Mouse (Mus musculus) gonadal fat pad, adult 2 months (tissue): Measurements from ENCODE around the gene Arhgef3. TPM values are rescaled to one million over a fixed set of nuclear protein-coding genes. Genes with fewer than 3 reads are reported as not detected.
"Not testable (repeated sequence)": the region's sequence is repeated elsewhere in the genome, so short reads cannot be mapped to it uniquely, and the experiment has no call there.

Experiments used
- DNase-seq: peaks from one replicate; pipeline ENCODE4 v3.0.0-alpha.2; 2012; ENCODE audit warnings: low read depth
- polyA plus RNA-seq: library from polyadenylated mRNA; depleted of rRNA; stranded (reverse); fragments of >200 nt; gene quantifications from 2 replicates; pipeline ENCODE4 v1.2.3, GENCODE M21; 2012

Arhgef3 gene
- polyA plus RNA-seq, 1 experiment, result 12.2 TPM

DNA sequence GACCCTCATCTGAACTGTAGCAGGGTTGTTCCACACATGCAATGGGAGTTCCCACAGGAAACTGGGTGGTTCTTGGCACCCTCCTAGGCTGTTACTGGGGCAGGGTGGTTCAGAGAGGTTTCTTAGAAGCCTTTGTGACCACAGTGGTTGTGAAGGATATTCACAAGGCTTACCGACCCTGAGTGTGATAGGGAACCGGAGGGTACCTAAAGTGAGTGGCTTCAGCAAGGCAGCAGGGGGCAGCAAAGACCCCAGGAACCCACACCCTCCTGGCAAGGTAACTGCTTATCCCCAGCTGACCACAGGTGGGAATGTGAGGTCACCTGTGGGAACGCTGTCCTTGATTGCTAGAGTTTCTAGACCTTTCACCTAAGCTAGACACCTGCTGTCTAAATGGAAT is 77.8 kb downstream of the Arhgef3 start:
- DNase-seq, result no peak

GRCm38 (mm10) chr14:27196980-27197379 is 82.3 kb downstream of the Arhgef3 start:
- no peak for DNase-seq

DNA sequence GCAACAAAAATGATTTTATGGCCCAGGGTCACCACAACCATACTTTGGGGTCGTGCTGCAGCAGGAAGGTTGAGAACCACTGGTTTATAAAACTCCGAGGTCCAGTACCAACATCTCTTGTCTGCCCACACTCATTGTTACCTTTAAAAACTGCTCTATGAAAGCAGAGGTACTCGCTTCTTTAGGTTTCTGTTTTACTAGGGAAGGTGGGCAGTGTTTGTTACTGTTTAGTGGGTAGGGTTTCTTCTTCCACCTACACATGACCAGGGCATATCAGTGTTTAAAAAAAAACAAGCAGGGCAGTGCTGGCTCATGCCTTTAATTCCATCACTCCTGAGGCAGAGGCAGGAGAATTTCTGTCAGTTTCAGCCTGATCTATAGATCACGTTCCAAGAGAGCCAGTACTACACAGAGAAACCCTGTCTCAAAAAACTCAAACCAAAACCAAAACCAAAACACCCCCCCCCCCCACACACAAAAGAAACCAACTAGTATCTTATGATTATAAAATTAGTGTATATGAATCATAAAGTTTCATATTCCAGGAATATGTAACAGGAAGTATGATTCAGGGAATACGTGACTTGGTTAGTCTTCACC is 83.9 kb downstream of the Arhgef3 start:
- DNase-seq, result no peak

DNA sequence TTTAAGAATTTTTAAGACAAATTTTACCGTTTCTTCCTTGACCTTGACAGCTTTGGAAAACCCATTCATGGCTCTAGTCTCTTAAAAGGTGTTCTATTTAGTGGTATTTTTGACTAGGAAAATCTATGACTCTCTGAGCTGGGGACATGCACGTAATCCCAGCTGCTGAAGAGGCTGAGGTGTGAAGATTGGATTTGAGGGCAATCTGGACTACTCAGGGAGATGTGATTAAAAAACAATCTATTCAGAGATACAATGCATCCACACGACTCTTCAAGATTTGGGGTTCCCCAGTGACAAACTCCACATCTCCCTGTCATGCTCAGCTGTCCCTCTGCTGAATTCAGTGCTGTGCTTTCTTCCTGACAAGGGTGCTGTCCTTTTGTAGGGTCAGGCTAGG is 84.4 kb downstream of the Arhgef3 start:
- DNase-seq, result no peak

- no peak for DNase-seq
Observed at GRCm38 (mm10) chr14:27199870-27200269, 85.2 kb downstream of the Arhgef3 start.

DNA sequence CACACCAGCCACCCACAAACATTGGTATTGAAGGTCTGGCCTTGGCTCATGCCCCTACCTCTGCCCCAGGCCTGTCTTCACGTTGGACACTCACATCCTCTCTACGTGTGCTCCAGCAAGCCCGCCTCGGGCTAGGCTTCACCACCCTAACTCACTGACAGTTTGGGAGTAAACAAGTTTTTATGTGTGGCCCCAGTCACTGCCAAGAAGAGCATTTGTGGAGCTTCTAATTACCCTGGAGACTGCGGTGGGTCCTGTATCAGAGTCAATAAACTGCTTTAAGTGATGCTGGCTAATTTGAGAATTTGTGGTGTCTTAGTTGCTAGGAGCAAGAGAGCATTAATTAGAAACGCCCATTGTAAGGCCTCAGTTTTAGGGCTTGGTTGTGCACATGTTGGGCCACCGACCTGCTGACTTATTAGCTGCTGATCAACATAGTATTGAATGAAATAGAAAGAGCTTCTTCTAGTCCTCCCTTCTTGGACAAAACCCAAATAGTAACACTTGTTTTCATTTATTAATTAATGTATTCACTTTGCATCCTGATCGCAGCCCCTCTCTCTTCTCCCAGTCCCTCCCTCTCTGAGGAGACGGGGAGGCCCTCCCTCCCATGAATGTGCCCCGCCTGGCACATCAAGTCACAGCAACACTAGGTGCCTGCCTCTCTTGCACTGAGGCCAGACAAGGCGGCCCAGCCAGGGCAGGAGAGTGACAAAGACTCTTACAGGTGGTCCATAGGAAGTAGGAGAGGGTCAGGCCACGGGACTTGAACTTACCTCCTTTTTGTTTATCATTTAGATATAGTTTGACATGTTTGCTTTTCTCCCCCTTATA is 86.3 kb downstream of the Arhgef3 start:
- DNase-seq, result no peak

- no peak for DNase-seq
Observed at GRCm38 (mm10) chr14:27201824-27202223, 87.1 kb downstream of the Arhgef3 start.

GRCm38 (mm10) chr14:27204704-27205103 is 90.0 kb downstream of the Arhgef3 start:
- DNase-seq, result no peak

DNA sequence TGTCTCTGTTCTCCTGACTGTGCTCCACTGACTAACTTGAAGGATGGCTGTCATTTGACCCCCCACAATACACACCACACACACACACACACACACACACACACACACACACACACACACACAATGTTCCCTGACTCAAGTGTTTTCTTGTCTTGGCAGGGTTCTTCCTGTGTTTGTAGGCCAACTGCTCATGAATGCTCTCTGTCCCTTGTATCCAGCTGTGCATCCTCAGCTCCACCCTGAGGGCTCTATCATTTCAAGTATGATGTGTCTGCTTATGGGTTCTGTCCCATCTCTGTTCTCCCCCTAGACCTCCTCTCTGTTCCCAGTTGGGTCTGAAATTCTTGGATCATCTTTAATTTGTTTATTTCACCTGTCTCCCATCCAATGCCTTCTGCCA is 91.7 kb downstream of the Arhgef3 start:
- DNase-seq, result no peak

DNA sequence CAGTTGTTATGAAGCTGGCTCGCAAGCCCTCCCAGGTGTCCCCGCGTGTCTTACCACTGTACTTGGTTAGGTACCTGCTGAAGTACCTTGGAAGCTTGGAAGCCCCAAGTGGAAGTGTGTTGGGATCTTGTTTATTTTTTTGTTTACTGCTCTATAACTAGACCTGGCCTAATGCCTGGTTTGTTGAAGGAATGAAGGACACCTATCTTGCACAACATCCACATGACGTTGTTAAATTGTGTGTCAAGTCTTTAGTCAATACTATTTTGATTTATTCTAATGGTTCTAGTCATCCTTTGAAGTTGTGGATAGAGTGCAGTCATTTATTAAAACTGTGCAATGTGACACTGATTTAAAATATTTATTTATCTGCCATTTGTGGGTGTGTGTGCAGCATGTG is 94.8 kb downstream of the Arhgef3 start:
- DNase-seq, result no peak

GRCm38 (mm10) chr14:27210801-27211200 is 96.1 kb downstream of the Arhgef3 start:
- DNase-seq, result not testable (repeated sequence)

DNA sequence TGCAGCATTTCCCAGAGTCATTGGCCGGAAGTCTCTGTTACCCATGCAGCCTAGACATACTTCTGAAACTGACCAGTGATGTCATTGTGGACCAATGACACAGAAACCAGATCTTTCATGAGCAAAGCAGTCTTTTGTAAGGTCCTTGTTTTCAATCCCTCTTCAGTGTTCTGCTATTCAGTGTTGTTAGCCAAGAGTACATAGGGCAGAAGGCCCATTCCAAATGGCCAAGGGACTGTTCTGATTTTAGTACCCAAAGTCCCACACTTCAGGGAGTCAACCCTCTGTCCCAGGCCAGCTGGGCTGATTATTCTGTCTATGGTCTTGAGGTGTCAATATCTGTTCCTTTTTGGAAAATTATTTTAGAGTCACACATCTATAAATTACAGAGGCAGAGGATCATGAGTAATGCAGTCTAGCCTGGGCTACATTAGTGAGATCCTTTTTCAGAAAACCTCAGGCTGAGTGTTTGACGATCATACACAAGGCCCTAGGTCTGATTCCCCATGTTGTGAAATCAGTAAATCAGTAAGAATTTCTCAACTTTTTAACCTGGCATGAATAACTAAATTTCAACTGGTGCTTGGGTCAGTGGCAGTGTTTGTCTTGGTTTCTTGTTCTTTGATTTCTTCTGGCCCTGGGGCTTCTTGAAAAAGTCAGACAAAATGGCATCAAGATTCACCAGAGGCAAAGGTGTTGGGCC is 97.2 kb downstream of the Arhgef3 start:
- DNase-seq, result peak; percentile 19

DNA sequence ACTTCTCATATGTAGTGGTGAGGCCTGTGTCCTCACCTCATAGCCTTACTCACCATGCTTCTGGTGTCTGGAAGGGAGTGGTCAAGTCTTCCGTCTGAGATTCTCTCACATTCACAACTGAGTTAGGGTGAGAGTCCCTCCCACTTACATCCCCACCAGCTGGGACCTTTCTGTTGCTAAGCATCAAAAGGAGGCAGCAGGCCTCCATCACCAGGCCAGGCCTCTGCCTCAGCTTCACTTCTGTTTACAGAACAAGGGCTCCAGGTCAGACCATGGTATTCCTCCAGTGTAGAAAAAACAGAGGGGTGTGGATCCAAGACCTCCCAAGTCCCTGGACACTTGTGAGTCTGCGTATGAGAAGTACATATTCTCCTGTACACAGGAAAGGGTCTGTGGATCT is 99.5 kb downstream of the Arhgef3 start:
- DNase-seq, result no peak

GRCm38 (mm10) chr14:27219668-27220067 is 105.0 kb downstream of the Arhgef3 start:
- peak; percentile 54 for DNase-seq

DNA sequence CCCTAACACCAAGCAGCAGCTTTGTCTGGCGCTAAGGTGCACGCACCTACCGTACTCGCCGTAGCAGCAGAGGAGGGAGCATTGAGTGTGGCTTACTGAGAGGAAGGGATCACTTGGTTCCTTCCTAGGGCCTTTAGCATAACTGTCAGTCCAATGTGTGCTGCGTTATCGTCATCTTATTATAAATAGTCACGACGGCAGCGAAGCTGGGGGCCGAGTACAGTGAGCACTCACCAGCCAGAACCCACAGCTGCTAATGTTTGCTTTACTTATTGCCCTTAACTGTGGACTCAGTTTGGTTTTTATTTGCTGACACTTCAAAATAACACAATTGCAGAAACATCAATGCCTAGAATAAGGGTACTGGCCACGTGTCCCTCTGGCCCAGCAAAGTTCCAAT is 105.6 kb downstream of the Arhgef3 start:
- no peak for DNase-seq

- no peak for DNase-seq
Observed at GRCm38 (mm10) chr14:27224636-27225035, 109.9 kb downstream of the Arhgef3 start.

DNA sequence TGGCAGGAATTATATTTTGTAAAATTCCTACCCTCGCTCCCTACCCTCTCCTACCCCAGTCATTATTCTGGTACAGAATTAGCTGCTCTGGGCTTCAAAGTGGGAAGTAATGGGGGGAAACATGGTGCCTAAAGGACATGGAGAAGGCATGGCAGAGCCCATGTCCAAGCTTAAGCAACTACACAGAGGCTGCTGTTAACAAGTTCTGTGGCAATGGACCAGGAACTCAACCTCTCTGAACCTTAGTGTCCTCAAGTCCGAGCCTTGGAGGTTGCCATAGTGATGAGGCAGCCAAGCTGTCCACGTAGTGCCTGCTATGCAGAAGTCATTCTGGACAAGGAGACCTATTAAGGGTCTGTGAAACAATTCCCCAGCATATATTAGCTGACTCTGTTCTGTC is 111.6 kb downstream of the Arhgef3 start:
- no peak for DNase-seq

GRCm38 (mm10) chr14:27228288-27228687 is 113.6 kb downstream of the Arhgef3 start:
- DNase-seq, result no peak

GRCm38 (mm10) chr14:27228941-27229371 is 114.3 kb downstream of the Arhgef3 start:
- no peak for DNase-seq

GRCm38 (mm10) chr14:27229441-27230147 is 114.9 kb downstream of the Arhgef3 start:
- DNase-seq, result no peak

DNA sequence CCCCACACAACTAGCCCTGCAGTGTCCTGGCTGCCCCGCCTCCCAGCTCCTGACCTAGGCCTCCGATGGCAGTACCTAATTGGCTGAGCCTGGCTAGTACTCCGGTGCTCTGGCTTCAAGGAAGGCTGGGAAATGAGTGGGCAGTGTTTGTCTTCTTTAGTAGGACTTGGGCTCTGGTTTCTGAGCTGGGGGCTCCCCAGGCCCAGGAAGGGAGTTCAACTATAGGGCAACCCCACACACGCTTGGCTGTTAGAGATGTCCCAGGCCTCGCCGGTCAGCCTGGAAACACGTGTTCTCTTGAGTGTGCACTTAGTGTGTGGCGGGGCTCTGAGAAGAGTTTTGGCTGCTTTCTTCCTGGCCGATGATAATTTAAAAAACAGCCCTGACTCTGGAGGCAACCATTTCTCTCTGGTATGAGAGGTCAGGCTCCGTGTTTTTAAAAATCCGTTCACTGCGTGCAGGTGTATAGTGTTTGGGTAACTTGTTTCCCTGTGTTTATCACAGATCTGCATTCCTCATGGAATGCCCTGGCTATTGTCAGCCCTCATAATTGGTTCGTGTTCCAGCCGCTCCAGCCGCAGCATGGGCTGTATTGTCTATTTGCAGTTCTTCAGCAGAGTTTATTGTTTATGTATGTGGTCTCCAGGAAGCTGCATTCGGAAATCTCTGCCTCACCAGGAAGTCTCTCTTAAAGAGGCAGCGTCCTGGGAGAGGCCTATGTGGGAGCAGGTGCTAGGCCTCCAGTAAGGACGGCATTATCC is 115.7 kb downstream of the Arhgef3 start:
- DNase-seq, result no peak
